Mouse (Mus musculus) ES-Bruce4 (cell line): ENCODE data around the gene Bag3.

Experiments
- CTCF ChIP-seq: IDR thresholded peaks from one replicate; pipeline ENCODE4 v1.8.1; 2011; ENCODE audit warnings: low read depth, low read length
- EP300 ChIP-seq: IDR thresholded peaks from 2 replicates; pipeline ENCODE4 v1.6.1; 2011; ENCODE audit warnings: low read depth, low read length; ENCODE audit not compliant: insufficient read depth
- POLR2A ChIP-seq: IDR thresholded peaks from one replicate; pipeline ENCODE4 v1.8.1; 2011; ENCODE audit warnings: low read length; ENCODE audit not compliant: insufficient read depth

DNA sequence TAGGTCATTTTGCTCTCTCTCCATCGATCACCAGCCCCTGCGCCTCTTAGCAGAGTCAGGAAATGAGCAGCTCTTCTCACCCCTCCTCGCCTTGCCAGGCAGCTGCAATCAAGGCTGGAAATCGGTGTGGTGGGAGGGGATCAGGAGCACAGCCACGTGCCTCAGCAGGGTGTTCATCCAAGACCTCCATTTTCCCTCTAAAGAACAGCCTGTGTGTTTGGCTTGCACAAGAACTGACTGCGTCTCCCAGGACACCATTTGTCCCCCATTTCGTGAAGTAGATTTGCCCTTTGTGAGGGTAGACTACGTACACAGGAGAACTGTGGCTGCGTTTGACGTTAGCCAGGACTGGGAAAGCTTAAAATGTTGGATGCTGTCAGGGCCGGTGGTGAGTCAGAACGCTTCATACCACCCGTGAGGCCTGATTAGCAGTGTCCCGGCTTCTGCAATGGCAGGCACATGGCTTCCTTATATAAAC, 6.2 kb downstream of the Bag3 start:
- TF ChIP-seq POLR2A (no peak), CTCF (no peak), EP300 (no peak)
